Mouse (Mus musculus): ENCODE measurements around the gene Jag1. TPM values are rescaled to one million over a fixed set of nuclear protein-coding genes. Genes with fewer than 3 reads are reported as not detected.

The Jag1 gene
- polyA plus RNA-seq, 1 experiment from 2014 or later, result 53.0 TPM

Other genes with a start within 250 kb of the Jag1 start
- gene AL731706.2, start 231.0 kb downstream of the Jag1 start, polyA plus RNA-seq (2016; fragmentation: Nextera tagmentation; extraction: Ambion mirVana), result 11.3 and 14.6 TPM in 2 replicates
- gene Slx4ip, start 225.4 kb downstream of the Jag1 start, polyA plus RNA-seq (2016; fragmentation: Nextera tagmentation; extraction: Ambion mirVana), result 13.2 and 13.8 TPM in 2 replicates
- 19.5 and 22.5 TPM in 2 replicates for gene AL731706.1, start 225.3 kb downstream of the Jag1 start, polyA plus RNA-seq (2016; fragmentation: Nextera tagmentation; extraction: Ambion mirVana)
- 13.5 and 17.4 TPM in 2 replicates for gene Mkks, start 225.3 kb downstream of the Jag1 start, polyA plus RNA-seq (2016; fragmentation: Nextera tagmentation; extraction: Ambion mirVana)

Data from midbrain, embryonic 12.5 days (tissue).